Mouse (Mus musculus) spleen, postnatal 0 days (tissue): ENCODE measurements around the gene Gm11034. TPM values are rescaled to one million over a fixed set of nuclear protein-coding genes. Genes with fewer than 3 reads are reported as not detected.

Experiments
- polyA plus RNA-seq: library from polyadenylated mRNA; unstranded; fragments of >200 nt; fragmentation: Nextera tagmentation; extraction: Ambion mirVana; gene quantifications from 2 replicates; pipeline ENCODE4 v1.2.1, GENCODE M21; 2015

The Gm11034 gene
- polyA plus RNA-seq = not detected in 2 replicates

GRCm38 (mm10) chr8:72213536-72213935 lies at the start of gene Gm11034:
Gene Gm11034, minus strand, starts transcription at chr8:72213636.

GRCm38 (mm10) chr8:72239499-72240402 lies 26.3 kb upstream of the Gm11034 start, which contains the start of gene Ap1m1:
Gene Ap1m1, plus strand, starts transcription at chr8:72240018.

GRCm38 (mm10) chr8:72219541-72220363 lies 6.3 kb upstream of the Gm11034 start, which contains the start of gene Fam32a:
Gene Fam32a, plus strand, starts transcription at chr8:72219730.

GRCm38 (mm10) chr8:72212751-72213150 lies 685 bp downstream of the Gm11034 start, which contains the start of gene Cib3:
Gene Cib3, minus strand, starts transcription at chr8:72212837.

GRCm38 (mm10) chr8:72189417-72190214 lies 23.8 kb downstream of the Gm11034 start, which contains the start of gene Hsh2d:
Gene Hsh2d, plus strand, starts transcription at chr8:72189638.

Other genes with a start within 250 kb of the Gm11034 start
- gene Cyp4f18, start 204.0 kb downstream of the Gm11034 start, polyA plus RNA-seq = 37.6 and 46.6 TPM in 2 replicates
- 0.13 TPM in 1 of 2 replicates, not detected in the other for gene Olfr372, start 172.4 kb downstream of the Gm11034 start, polyA plus RNA-seq
- 0.06 and 0.07 TPM in 2 replicates for gene Olfr373, start 130.5 kb downstream of the Gm11034 start, polyA plus RNA-seq
- 0.04 TPM in 1 of 2 replicates, not detected in the other for gene Olfr374, start 106.6 kb downstream of the Gm11034 start, polyA plus RNA-seq
- gene Tpm4, start 78.7 kb downstream of the Gm11034 start, polyA plus RNA-seq = 196 and 211 TPM in 2 replicates
- 58.0 and 61.8 TPM in 2 replicates for gene Rab8a, start 52.4 kb downstream of the Gm11034 start, polyA plus RNA-seq
- 2.7 and 3.6 TPM in 2 replicates for gene Hsh2d, start 24.0 kb downstream of the Gm11034 start, polyA plus RNA-seq
- gene Cib3, start 799 bp downstream of the Gm11034 start, polyA plus RNA-seq = 0.26 and 0.39 TPM in 2 replicates
- gene Fam32a, start 6.1 kb upstream of the Gm11034 start, polyA plus RNA-seq = 52.6 and 55.1 TPM in 2 replicates
- 68.3 and 74.6 TPM in 2 replicates for gene Ap1m1, start 26.4 kb upstream of the Gm11034 start, polyA plus RNA-seq
- 12.0 and 12.3 TPM in 2 replicates for gene Gm10282, start 91.6 kb upstream of the Gm11034 start, polyA plus RNA-seq
- 18.5 and 24.5 TPM in 2 replicates for gene Klf2, start 105.4 kb upstream of the Gm11034 start, polyA plus RNA-seq
- gene Eps15l1, start 207.8 kb upstream of the Gm11034 start, polyA plus RNA-seq = 18.2 and 19.9 TPM in 2 replicates
- gene Calr3, start 230.2 kb upstream of the Gm11034 start, polyA plus RNA-seq = 0.68 and 0.87 TPM in 2 replicates
- 3.8 and 5.7 TPM in 2 replicates for gene 1700030K09Rik, start 230.2 kb upstream of the Gm11034 start, polyA plus RNA-seq